Mouse (Mus musculus) kidney, adult 2 months (tissue): ENCODE data around the gene Plaur. TPM values are rescaled to one million over a fixed set of nuclear protein-coding genes. Genes with fewer than 3 reads are reported as not detected.

Source experiments
- DNase-seq: peaks from one replicate; pipeline ENCODE4 v3.0.0; 2021
- H3K27ac ChIP-seq: fragments of 200-500 bp; 2 replicates; pipeline ENCODE4 v1.5.1; 2012; ENCODE audit warnings: low read depth, low read length, control low read depth, inconsistent platforms; ENCODE audit not compliant: insufficient read depth
- H3K27me3 ChIP-seq: fragments of 200-500 bp; replicated peaks from 2 replicates; pipeline ENCODE4 v1.6.1; 2012; ENCODE audit warnings: mild to moderate bottlenecking, moderate library complexity, low read length, inconsistent platforms; ENCODE audit not compliant: control insufficient read depth, insufficient read depth
- H3K36me3 ChIP-seq: fragments of 200-500 bp; 2 replicates; pipeline ENCODE4 v1.6.1; 2012; ENCODE audit warnings: mild to moderate bottlenecking, moderate library complexity, low read length, inconsistent platforms; ENCODE audit not compliant: control insufficient read depth, insufficient read depth
- H3K4me1 ChIP-seq: fragments of 200-500 bp; 2 replicates; pipeline ENCODE4 v1.6.1; 2011; ENCODE audit warnings: low read length; ENCODE audit not compliant: control insufficient read depth, insufficient read depth
- H3K4me3 ChIP-seq: fragments of 200-500 bp; 2 replicates; pipeline ENCODE4 v1.5.1; 2011; ENCODE audit warnings: mild to moderate bottlenecking, low read depth, low read length, control low read depth; ENCODE audit not compliant: insufficient read depth
- CTCF ChIP-seq: fragments of 200-500 bp; conservative IDR thresholded peaks from 2 replicates; pipeline ENCODE4 v1.5.1; 2011; ENCODE audit warnings: low read depth, mild to moderate bottlenecking, control low read depth, low read length, moderate library complexity, mixed read lengths; ENCODE audit not compliant: insufficient read depth, insufficient read length
- POLR2A ChIP-seq: fragments of 200-500 bp; IDR thresholded peaks from one replicate; pipeline ENCODE4 v1.6.1; 2011; ENCODE audit warnings: low read depth, low read length, control low read depth
- WGBS: fragments of 180-500 bp; shearing (Covaris S2); methylation state at CpG from one replicate; pipeline ENCODE4 v1.1.7; 2018; 5-methylcytosine and 5-hydroxymethylcytosine counted together
- polyA plus RNA-seq: library from polyadenylated mRNA; depleted of rRNA; stranded (reverse); fragments of >200 nt; gene quantifications from 2 replicates; pipeline ENCODE4 v1.2.3, GENCODE M21; 2012

The Plaur gene
- polyA plus RNA-seq, 1 experiment = 10.1 TPM

DNA sequence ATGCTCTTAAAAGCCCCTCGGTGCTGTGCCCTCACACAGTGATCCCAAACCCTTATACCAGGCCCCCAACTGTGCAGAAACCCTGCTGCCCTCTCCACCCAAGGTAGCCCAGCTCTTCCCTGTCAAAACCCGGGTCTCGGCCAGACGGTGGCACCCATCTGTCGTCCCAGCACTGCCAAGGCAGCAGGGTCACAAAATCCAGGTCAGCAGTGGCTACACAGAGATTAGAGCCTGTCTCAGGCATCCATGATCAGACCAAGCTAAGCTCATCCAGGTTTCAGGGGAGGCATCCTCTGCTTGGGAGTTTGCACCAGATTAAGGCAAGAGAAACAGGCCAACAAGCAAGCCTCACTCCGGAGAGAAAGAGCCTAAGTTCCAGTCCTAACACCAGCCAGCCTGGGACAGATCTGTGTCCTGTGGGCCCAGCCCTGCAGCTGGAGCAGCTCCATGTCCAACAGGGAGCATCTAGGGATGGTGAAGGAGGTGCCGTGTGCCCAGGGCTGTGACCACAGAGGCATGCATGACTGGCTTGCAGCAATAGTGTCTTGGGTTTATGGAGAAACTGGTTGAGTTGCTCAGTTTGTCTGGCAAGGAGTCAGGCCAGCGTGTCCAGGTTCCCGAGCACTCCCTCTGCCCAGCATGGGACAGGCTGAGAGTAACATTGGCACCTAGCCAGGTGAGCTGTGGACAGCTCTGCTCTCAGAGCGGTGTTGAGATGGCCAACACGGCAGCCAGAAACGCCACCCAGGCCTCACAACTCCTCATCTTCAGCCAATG, 38.1 kb upstream of the Plaur start:
- Histone ChIP-seq H3K36me3 (no peaks in the 10 kb centered on the region), H3K27me3 (no peaks in the 10 kb centered on the region), H3K4me1 (no peaks in the 10 kb centered on the region), H3K27ac (no peak overlapping the region), H3K4me3 (no peak overlapping the region)
- TF ChIP-seq CTCF (no peak), POLR2A (no peak)
- DNase-seq = peak; percentile 40
- 60% methylated on average over 12 of the region's 12 CpGs for WGBS

DNA sequence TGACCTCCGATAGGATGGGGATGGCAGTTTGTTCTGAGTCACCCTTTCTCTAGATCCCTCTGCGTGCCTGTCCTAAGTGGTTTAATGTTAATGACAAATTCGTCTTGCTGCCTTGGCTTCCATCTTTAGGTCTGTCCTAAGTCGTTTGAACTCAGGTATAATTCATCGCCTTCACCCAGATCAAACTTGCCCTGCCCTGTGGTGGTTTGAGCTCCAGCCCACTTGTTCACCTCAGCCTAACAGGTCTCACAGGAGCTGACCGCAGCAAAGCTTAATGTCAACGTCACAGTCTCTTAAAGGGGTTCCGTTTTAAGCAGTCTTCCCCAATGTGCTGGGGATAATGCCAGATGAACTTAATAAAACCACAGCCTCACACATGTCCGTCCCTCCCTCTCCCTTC, 36.4 kb upstream of the Plaur start:
- DNase-seq = no peak
- H3K36me3 ChIP-seq = no peaks in the 10 kb centered on the region
- TF ChIP-seq POLR2A = no peak
- TF ChIP-seq CTCF = no peak
- H3K27ac ChIP-seq = no peak overlapping the region
- H3K4me1 ChIP-seq = no peaks in the 10 kb centered on the region
- H3K27me3 ChIP-seq = no peaks in the 10 kb centered on the region
- 81% methylated on average over 9 of the region's 9 CpGs for WGBS
- no peak overlapping the region for H3K4me3 ChIP-seq

DNA sequence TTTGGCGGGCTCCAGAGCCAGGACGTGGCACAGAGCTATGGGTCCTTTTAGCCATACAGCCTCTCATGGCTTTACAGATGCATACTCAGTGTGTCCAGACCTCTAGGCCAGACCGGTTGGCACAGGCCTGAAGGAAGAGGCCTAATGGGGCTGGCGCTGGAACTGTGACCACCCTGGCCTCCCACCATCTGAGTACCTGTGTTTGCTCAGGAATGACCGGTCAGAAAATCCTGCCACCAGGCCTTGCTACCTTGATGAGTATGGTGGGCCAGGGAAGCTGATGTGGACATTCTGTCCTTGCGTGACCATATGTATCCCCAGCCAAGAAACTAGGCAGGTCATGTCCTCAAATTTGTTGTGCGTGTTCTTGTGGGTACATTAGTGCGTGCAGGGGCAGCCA, 35.1 kb upstream of the Plaur start:
- DNase-seq = no peak

DNA sequence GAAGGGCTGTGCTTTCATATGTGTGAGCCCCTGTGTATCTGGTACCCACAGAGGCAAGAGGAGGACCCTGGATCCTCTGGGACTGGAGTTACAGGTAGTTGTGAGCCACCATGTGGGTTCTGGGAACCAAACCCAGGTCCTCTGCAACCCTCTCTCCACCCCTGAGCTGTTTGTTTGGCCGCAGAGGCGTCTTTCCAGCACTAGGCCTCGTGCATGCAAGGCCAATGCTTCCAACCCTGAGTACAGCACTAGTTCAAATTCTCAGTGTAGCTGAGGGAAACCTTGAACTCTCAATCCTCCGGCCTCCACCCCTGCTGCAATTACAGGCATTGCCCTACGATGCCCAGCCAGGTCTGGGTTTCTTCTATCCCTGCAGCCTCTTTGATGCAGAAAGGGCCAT, 33.6 kb upstream of the Plaur start:
- Histone ChIP-seq H3K27ac (no peak overlapping the region), H3K36me3 (no peaks in the 10 kb centered on the region), H3K4me1 (no peaks in the 10 kb centered on the region), H3K27me3 (no peaks in the 10 kb centered on the region), H3K4me3 (no peak overlapping the region)
- WGBS = 92% methylated on average over 5 of the region's 5 CpGs
- no peak for DNase-seq
- TF ChIP-seq POLR2A (no peak), CTCF (no peak)

More for the DNA sequence above, 35.1 kb upstream of the Plaur start:
- Histone ChIP-seq H3K27ac (no peak overlapping the region), H3K4me1 (no peaks in the 10 kb centered on the region), H3K27me3 (no peaks in the 10 kb centered on the region), H3K36me3 (no peaks in the 10 kb centered on the region), H3K4me3 (no peak overlapping the region)
- WGBS = 98% methylated on average over 8 of the region's 8 CpGs
- TF ChIP-seq CTCF = no peak
- TF ChIP-seq POLR2A = no peak

DNA sequence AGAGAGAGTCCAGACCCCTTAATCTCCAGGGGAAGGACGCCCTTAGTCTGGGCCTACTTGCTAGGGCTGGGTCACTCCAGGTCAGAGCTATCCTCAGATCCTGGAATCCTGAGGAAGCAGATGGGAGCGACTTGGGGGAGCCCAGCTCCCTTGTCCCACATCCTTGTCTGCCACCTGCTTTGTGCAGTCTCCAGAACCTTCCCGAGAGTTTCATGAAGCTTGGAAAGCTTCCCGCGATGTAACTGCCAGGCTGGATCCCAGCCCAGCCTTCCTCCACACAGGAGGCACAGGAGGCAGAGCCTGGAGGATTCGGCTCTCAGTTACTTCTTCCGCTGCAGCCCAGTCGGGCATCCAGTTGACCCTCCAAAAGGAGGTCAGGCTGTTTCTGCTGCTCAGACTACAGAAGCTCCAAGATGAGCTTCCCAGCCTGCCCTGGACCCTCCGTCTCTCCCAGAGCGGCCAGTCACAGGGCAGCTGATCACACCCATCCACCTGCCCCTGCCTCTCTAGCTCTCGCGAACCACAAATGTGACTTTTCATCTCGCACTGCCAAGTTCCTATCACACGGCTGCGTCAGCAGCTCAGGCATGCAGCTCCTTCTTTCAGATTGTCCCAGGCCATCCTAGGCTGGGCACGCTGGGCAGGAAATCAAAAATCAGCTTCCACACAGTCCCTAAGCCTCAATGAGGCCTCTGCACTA, 32.7 kb upstream of the Plaur start:
- no peaks in the 10 kb centered on the region for H3K4me1 ChIP-seq
- no peak overlapping the region for H3K27ac ChIP-seq
- no peaks in the 10 kb centered on the region for H3K36me3 ChIP-seq
- no peak overlapping the region for H3K4me3 ChIP-seq
- 41% methylated on average over 16 of the region's 16 CpGs for WGBS
- DNase-seq = peak; percentile 22
- TF ChIP-seq POLR2A (no peak), CTCF (no peak)
- no peaks in the 10 kb centered on the region for H3K27me3 ChIP-seq

DNA sequence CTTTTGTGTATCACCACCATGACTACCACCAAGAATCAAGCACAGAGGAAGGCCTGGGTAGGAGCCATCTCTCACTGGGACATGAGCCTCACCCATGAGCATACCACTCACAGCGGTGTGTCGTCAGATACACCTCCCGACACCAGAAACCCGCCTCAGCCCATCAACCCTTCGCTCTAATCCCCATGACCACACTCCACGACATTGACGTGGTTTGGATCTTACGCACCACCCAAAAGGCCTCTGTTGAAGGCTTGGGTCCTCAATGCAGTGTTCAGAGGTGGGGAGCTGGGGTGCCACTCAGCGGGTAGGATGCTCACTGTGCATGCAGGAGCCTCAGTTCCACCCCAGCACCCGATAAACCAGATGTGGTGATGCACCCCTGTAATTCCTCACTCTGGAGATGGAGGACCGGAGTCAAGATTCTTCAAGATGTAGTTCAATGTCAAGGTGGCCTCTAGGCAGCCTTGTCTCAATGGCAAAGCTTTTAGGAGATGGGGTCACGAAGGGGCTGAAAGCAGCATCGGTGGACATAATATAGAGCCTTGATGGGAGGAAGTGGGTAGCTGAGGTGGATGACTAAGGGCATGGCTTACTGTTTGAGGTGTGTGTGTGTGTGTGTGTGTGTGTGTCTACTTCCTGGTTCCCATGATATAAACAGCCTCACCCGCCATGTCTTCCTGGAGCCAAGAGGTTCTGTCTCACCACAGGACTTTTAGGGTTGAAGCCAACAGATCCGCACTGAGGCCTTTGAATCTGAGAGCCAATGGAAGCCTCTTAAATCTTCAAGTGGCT, 31.5 kb upstream of the Plaur start:
- no peaks in the 10 kb centered on the region for H3K27me3 ChIP-seq
- H3K36me3 ChIP-seq = no peaks in the 10 kb centered on the region
- H3K4me1 ChIP-seq = no peaks in the 10 kb centered on the region
- no peak overlapping the region for H3K27ac ChIP-seq
- DNase-seq = no peak
- 95% methylated on average over 15 of the region's 15 CpGs for WGBS
- H3K4me3 ChIP-seq = no peak overlapping the region
- TF ChIP-seq CTCF (no peak), POLR2A (no peak)

DNA sequence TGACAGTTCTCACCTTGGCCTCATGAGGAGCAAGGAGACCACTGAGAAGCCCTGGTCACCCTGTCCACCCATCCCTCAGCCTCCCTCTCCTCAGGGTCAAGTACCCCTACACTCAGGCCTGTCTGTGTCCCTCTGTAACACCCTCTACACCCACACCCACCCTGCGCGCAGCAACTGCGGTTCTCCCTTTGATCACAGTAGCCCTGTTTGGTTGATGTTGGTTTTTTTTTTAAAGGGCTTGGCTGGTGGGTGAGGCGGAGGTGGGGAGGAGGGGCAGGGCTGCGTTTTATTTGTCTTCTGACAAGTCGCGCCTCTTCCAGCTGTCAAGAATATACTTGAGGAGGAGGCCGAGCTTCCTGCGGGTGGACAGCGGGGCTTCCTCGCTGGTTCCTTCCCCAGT, 30.6 kb upstream of the Plaur start:
- Histone ChIP-seq H3K27me3 (no peaks in the 10 kb centered on the region), H3K36me3 (no peaks in the 10 kb centered on the region), H3K4me1 (no peaks in the 10 kb centered on the region), H3K4me3 (no peak overlapping the region), H3K27ac (no peak overlapping the region)
- WGBS = 60% methylated on average over 11 of the region's 11 CpGs
- no peak for DNase-seq
- no peak for TF ChIP-seq POLR2A
- no peak for TF ChIP-seq CTCF
